Mouse (Mus musculus) adrenal gland, adult 18-20 months (tissue): ENCODE data around the gene Cped1. TPM values are rescaled to one million over a fixed set of nuclear protein-coding genes. Genes with fewer than 3 reads are reported as not detected.

Source experiments
- DNase-seq, 2 experiments: peaks; one replicate each; pipeline ENCODE4 v3.0.0; 2021 to 2022; ENCODE audit warnings: low spot score in 2 of 2
- total RNA-seq, 2 experiments: library from RNA; stranded (reverse); gene quantifications; 1 replicate in 1 of 2; 2 replicates in 1 of 2; pipeline ENCODE4 v1.2.3; 2021

Gene Cped1
- total RNA-seq, 2 experiments from 2014 or later: 43.9 to 50.3 TPM

GRCm38 (mm10) chr6:21999025-21999424 lies 13.3 kb downstream of the Cped1 start:
- DNase-seq: peak in 1 of 2 experiments; percentile 18

GRCm38 (mm10) chr6:22000086-22000485 lies 14.4 kb downstream of the Cped1 start:
- peak in 1 of 2 experiments; percentile 16 for DNase-seq

GRCm38 (mm10) chr6:22000881-22001280 lies 15.2 kb downstream of the Cped1 start:
- DNase-seq: peak in 1 of 2 experiments; percentile 13

GRCm38 (mm10) chr6:22001284-22001916 lies 15.7 kb downstream of the Cped1 start:
- peak in 1 of 2 experiments; percentile 20 for DNase-seq

- peak in 1 of 2 experiments; percentile 15 for DNase-seq
Measured at GRCm38 (mm10) chr6:22002521-22003199, 16.9 kb downstream of the Cped1 start.

- no peak for DNase-seq
Measured at GRCm38 (mm10) chr6:22003200-22003587, 17.5 kb downstream of the Cped1 start.

- no peak for DNase-seq
Measured at GRCm38 (mm10) chr6:22003959-22004543, 18.3 kb downstream of the Cped1 start.

- no peak for DNase-seq
Measured at GRCm38 (mm10) chr6:22008346-22008745, 22.6 kb downstream of the Cped1 start.

GRCm38 (mm10) chr6:22010258-22010657 lies 24.5 kb downstream of the Cped1 start:
- no peak for DNase-seq

GRCm38 (mm10) chr6:22010761-22011281 lies 25.1 kb downstream of the Cped1 start:
- DNase-seq: no peak

GRCm38 (mm10) chr6:22011546-22011945 lies 25.8 kb downstream of the Cped1 start:
- DNase-seq: no peak

GRCm38 (mm10) chr6:22012099-22012498 lies 26.4 kb downstream of the Cped1 start:
- no peak for DNase-seq

- no peak for DNase-seq
Measured at GRCm38 (mm10) chr6:22012501-22012900, 26.8 kb downstream of the Cped1 start.

- DNase-seq: no peak
Measured at GRCm38 (mm10) chr6:22013394-22013793, 27.7 kb downstream of the Cped1 start.

- DNase-seq: no peak
Measured at GRCm38 (mm10) chr6:22014291-22014911, 28.7 kb downstream of the Cped1 start.

- DNase-seq: no peak
Measured at GRCm38 (mm10) chr6:22017631-22018030, 31.9 kb downstream of the Cped1 start.

GRCm38 (mm10) chr6:22018768-22019445 lies 33.2 kb downstream of the Cped1 start:
- DNase-seq: no peak

- no peak for DNase-seq
Measured at GRCm38 (mm10) chr6:22019637-22020036, 33.9 kb downstream of the Cped1 start.

- no peak for DNase-seq
Measured at GRCm38 (mm10) chr6:22020696-22021095, 35.0 kb downstream of the Cped1 start.

GRCm38 (mm10) chr6:22021315-22021714 lies 35.6 kb downstream of the Cped1 start:
- DNase-seq: no peak

- no peak for DNase-seq
Measured at GRCm38 (mm10) chr6:22024168-22024567, 38.5 kb downstream of the Cped1 start.
